Mouse (Mus musculus) kidney, postnatal 14 days (tissue): ENCODE measurements around the gene Smarcb1.
A peak's percentile ranks its signal among the peaks of the same experiment; 100 is the strongest.

Source experiments
- DNase-seq: peaks from one replicate; pipeline ENCODE4 v3.0.0; 2022; ENCODE audit warnings: mixed read lengths

Gene Smarcb1

GRCm38 (mm10) chr10:75854791-75855190 lies 66.6 kb downstream of the Smarcb1 start:
- no peak for DNase-seq

DNA sequence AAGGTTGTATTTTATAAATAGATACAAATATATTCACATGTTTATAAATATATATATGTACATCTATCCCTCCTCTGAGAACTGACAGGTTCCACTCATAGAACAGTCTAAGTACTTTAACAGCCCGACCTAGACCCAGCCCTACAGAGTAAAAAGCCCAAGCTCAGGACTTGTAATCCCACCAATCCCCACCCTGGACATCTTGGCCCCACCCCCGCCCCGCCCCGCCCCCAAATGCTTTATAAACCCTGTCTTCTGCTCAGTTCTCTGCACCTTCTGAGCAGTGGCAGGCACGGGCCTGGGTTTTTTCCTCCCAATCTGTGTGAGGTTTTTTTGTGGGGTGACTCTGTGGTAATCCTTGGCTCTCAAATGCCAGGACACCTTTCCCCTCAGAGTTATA lies 67.3 kb downstream of the Smarcb1 start:
- DNase-seq: no peak

GRCm38 (mm10) chr10:75853452-75853851 lies 68.0 kb downstream of the Smarcb1 start:
- peak; percentile 89 for DNase-seq

GRCm38 (mm10) chr10:75852539-75853125 lies 68.8 kb downstream of the Smarcb1 start:
- no peak for DNase-seq

DNA sequence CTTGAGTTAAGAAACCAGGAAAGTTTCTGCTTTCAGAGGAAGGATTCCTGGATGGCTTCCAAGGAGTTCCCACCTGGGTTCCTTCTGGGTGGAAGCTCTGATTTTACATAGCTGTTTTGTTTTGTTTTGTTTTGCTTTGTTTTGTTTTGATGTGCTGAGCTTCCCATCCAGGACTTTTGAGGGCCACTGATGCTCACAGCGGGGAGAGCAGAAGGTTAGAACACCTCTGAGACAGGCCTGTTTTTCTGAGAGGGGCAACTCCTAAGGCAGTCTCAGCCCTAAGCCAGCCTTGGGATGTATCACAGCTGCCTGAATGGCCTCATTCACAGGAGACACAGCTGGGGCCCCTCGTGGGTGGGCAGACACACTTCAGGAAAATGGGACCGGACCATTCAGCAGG lies 69.7 kb downstream of the Smarcb1 start:
- no peak for DNase-seq

GRCm38 (mm10) chr10:75851076-75851475 lies 70.3 kb downstream of the Smarcb1 start:
- DNase-seq: no peak

DNA sequence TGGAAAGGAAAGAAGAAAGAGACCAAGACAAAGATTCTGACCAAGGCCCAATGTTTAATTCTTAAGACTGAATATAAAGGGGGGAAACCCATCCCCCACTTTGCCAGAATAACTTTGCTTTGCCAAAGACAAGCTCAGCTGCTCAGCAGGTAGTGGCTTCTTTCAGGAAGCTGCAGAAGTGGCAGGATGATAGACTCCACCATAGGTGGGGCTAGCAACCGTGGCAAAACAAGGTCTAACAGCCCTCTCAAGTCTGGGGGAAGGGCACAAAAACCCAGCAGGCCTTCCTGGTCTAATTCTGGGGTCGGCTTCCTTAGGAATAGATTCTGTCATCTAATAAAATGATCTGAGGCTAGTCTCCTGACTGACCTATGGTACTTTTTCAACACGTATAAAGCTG lies 73.0 kb downstream of the Smarcb1 start:
- no peak for DNase-seq
